Mouse (Mus musculus): Measurements from ENCODE around the gene CK137956. TPM values are rescaled to one million over a fixed set of nuclear protein-coding genes. Genes with fewer than 3 reads are reported as not detected.

CK137956 gene
- polyA plus RNA-seq, 1 experiment from 2014 or later = not detected

DNA sequence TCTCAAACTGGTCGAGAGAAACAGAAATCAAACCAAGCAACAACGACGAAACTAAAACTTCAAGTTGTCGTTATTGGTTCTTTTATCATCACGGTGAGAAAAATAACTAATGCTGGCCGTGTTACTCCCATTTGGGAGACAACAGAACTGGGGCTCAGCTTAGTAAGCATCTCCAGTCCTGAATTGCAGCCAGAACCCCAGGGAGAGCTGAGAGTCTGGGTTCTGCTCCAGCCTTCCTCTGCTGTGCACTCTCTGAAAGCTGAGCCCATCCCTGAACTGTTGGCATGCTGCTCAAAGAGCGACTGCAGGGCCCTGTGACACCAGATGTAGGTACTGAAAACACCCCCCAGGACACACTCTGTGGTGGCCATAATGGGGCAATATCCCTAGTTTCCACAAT is 33.3 kb downstream of the CK137956 start:
- no peak overlapping the region for H3K4me2 ChIP-seq (replicated peaks; ENCODE audit: low read depth, low read length)
- WGBS = 82% methylated on average over 7 of the region's 7 CpGs
- H3K27ac ChIP-seq (ENCODE audit: low read length) = no peak overlapping the region
- H3K27me3 ChIP-seq (replicated peaks; ENCODE audit: insufficient read depth, low read length) = no peaks in the 10 kb centered on the region
- no peaks in the 10 kb centered on the region for H3K4me1 ChIP-seq (ENCODE audit: insufficient read depth, low read depth, low read length)
- TF ChIP-seq CTCF (IDR thresholded peaks at IDR 0.05) (no peak), EP300 (IDR thresholded peaks at IDR 0.05) (no peak)
- ATAC-seq (no peak), DNase-seq (ENCODE audit: low spot score) (no peak)
- no peak overlapping the region for H3K4me3 ChIP-seq (ENCODE audit: low read depth, low read length)
- no peaks in the 10 kb centered on the region for H3K9me3 ChIP-seq (ENCODE audit: low read length)
- H3K36me3 ChIP-seq (ENCODE audit: insufficient read depth, low read length) = no peaks in the 10 kb centered on the region
- H3K9ac ChIP-seq (replicated peaks; ENCODE audit: low read depth) = no peak overlapping the region

- DNase-seq (ENCODE audit: low spot score) = no peak
- 43% methylated on average over 3 of the region's 3 CpGs for WGBS
Observed at GRCm38 (mm10) chr4:127935369-127935768, 35.4 kb downstream of the CK137956 start.

DNA sequence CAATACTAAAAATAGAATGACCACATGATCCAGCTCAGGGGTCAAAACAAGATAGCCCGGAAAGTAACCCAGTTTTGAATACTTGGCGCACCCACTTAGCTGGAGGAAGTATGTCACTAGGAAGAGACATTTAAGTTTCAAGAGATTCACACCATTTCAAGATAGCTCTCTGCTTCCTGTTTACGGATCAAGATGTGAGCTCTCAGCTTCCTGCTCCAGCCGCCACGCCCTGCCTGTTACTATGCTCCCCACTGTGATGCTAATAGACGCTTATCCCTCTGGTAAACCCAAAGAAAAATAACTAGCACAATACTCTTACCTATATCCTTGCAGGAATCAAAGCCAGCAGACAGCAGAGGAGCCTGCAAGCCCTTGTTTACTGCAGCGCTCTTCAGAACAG is 57.2 kb downstream of the CK137956 start:
- 74% methylated on average over 7 of the region's 7 CpGs for WGBS
- ATAC-seq = no peak
- Histone ChIP-seq H3K27ac (ENCODE audit: low read length) (no peak overlapping the region), H3K4me2 (replicated peaks; ENCODE audit: low read depth, low read length) (no peak overlapping the region), H3K9ac (replicated peaks; ENCODE audit: low read depth) (no peak overlapping the region), H3K4me1 (ENCODE audit: insufficient read depth, low read depth, low read length) (no peaks in the 10 kb centered on the region), H3K9me3 (ENCODE audit: low read length) (no peaks in the 10 kb centered on the region), H3K36me3 (ENCODE audit: insufficient read depth, low read length) (no peaks in the 10 kb centered on the region), H3K27me3 (replicated peaks; ENCODE audit: insufficient read depth, low read length) (no peaks in the 10 kb centered on the region), H3K4me3 (ENCODE audit: low read depth, low read length) (no peak overlapping the region)
- DNase-seq (ENCODE audit: low spot score) = no peak
- TF ChIP-seq EP300 (IDR thresholded peaks at IDR 0.05) = no peak

More at GRCm38 (mm10) chr4:127935369-127935768, 35.4 kb downstream of the CK137956 start:
- Histone ChIP-seq H3K4me3 (ENCODE audit: low read depth, low read length) (no peak overlapping the region), H3K4me1 (ENCODE audit: insufficient read depth, low read depth, low read length) (no peaks in the 10 kb centered on the region), H3K27me3 (replicated peaks; ENCODE audit: insufficient read depth, low read length) (no peaks in the 10 kb centered on the region), H3K36me3 (ENCODE audit: insufficient read depth, low read length) (no peaks in the 10 kb centered on the region), H3K27ac (ENCODE audit: low read length) (no peak overlapping the region), H3K4me2 (replicated peaks; ENCODE audit: low read depth, low read length) (no peak overlapping the region), H3K9ac (replicated peaks; ENCODE audit: low read depth) (no peak overlapping the region), H3K9me3 (ENCODE audit: low read length) (no peaks in the 10 kb centered on the region)
- no peak for TF ChIP-seq EP300 (IDR thresholded peaks at IDR 0.05)
- TF ChIP-seq CTCF (IDR thresholded peaks at IDR 0.05) = peak; percentile 61
- ATAC-seq = no peak

- ATAC-seq = no peak
- H3K9ac ChIP-seq (replicated peaks; ENCODE audit: low read depth) = no peak overlapping the region
- H3K9me3 ChIP-seq (ENCODE audit: low read length) = no peaks in the 10 kb centered on the region
- H3K4me2 ChIP-seq (replicated peaks; ENCODE audit: low read depth, low read length) = no peak overlapping the region
- H3K27me3 ChIP-seq (replicated peaks; ENCODE audit: insufficient read depth, low read length) = no peaks in the 10 kb centered on the region
- H3K4me3 ChIP-seq (ENCODE audit: low read depth, low read length) = no peak overlapping the region
- no peaks in the 10 kb centered on the region for H3K4me1 ChIP-seq (ENCODE audit: insufficient read depth, low read depth, low read length)
- H3K36me3 ChIP-seq (ENCODE audit: insufficient read depth, low read length) = no peaks in the 10 kb centered on the region
- DNase-seq (ENCODE audit: low spot score) = no peak
- TF ChIP-seq EP300 (IDR thresholded peaks at IDR 0.05) = no peak
- no peak for TF ChIP-seq CTCF (IDR thresholded peaks at IDR 0.05)
- 59% methylated on average over 8 of the region's 8 CpGs for WGBS
- H3K27ac ChIP-seq (ENCODE audit: low read length) = no peak overlapping the region
Observed at GRCm38 (mm10) chr4:127907151-127907550, 63.6 kb downstream of the CK137956 start.

GRCm38 (mm10) chr4:127903954-127904353 is 66.8 kb downstream of the CK137956 start:
- Histone ChIP-seq H3K4me1 (ENCODE audit: insufficient read depth, low read depth, low read length) (no peaks in the 10 kb centered on the region), H3K4me3 (ENCODE audit: low read depth, low read length) (no peak overlapping the region), H3K27me3 (replicated peaks; ENCODE audit: insufficient read depth, low read length) (no peaks in the 10 kb centered on the region), H3K36me3 (ENCODE audit: insufficient read depth, low read length) (no peaks in the 10 kb centered on the region), H3K9me3 (ENCODE audit: low read length) (no peaks in the 10 kb centered on the region), H3K4me2 (replicated peaks; ENCODE audit: low read depth, low read length) (no peak overlapping the region), H3K9ac (replicated peaks; ENCODE audit: low read depth) (no peak overlapping the region), H3K27ac (ENCODE audit: low read length) (no peak overlapping the region)
- no peak for TF ChIP-seq CTCF (IDR thresholded peaks at IDR 0.05)
- no peak for TF ChIP-seq EP300 (IDR thresholded peaks at IDR 0.05)
- 53% methylated on average over 3 of the region's 3 CpGs for WGBS
- no peak for DNase-seq (ENCODE audit: low spot score)
- no peak for ATAC-seq

DNA sequence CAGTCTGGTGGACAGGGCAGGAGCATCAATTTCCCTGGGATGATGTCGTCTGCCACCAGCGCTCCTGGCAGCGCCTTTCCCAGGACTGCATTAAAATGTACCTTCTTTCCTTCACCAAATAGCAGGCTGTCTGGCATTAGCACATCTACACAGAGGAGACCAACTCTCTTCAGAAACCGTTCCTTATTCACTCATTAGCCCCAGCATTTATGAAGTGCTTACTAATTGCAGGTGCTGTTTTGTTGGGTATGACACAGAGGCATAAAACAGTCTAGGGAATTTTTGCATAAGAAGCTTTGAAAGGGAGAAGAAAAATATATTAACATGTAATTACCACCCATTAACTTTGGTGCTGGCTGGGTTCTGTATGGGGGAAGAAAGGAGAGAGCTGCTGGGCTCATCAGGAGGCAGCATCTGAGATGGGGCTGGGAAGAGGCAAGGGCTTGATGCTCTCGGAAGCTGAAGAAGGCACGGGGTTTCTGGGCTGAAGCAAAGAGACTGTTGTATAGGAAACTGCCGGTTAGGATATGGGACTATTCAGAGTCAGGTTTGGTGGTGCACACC is 69.8 kb downstream of the CK137956 start:
- H3K27me3 ChIP-seq (replicated peaks; ENCODE audit: insufficient read depth, low read length) = no peaks in the 10 kb centered on the region
- no peak overlapping the region for H3K27ac ChIP-seq (ENCODE audit: low read length)
- WGBS = 80% methylated on average over 7 of the region's 7 CpGs
- no peak overlapping the region for H3K4me3 ChIP-seq (ENCODE audit: low read depth, low read length)
- no peaks in the 10 kb centered on the region for H3K36me3 ChIP-seq (ENCODE audit: insufficient read depth, low read length)
- DNase-seq (ENCODE audit: low spot score) = no peak
- no peak overlapping the region for H3K4me2 ChIP-seq (replicated peaks; ENCODE audit: low read depth, low read length)
- H3K9ac ChIP-seq (replicated peaks; ENCODE audit: low read depth) = no peak overlapping the region
- no peaks in the 10 kb centered on the region for H3K4me1 ChIP-seq (ENCODE audit: insufficient read depth, low read depth, low read length)
- H3K9me3 ChIP-seq (ENCODE audit: low read length) = no peaks in the 10 kb centered on the region
- no peak for ATAC-seq
- TF ChIP-seq CTCF (IDR thresholded peaks at IDR 0.05) = no peak
- no peak for TF ChIP-seq EP300 (IDR thresholded peaks at IDR 0.05)

DNA sequence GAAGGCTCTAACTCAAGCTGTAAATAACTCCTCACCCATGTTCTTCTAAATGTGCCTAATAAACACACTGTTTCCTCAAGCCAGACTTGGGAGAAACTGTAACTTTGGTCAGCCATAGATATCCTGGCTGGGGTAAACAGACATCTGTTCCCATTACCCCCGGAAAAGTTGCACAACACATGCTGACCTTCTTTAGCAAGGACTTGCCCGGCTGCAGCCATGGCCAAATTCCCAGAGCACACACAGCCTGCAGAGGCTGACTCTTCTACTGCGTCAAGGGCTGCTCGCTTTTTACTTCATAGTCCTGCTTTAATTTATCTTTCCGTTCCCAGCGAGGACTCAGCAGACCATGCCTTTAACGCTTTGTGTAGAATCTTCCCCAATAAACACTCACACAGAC is 81.7 kb downstream of the CK137956 start:
- no peak for TF ChIP-seq CTCF (IDR thresholded peaks at IDR 0.05)
- TF ChIP-seq EP300 (IDR thresholded peaks at IDR 0.05) = no peak
- no peak overlapping the region for H3K27ac ChIP-seq (ENCODE audit: low read length)
- ATAC-seq (no peak), DNase-seq (ENCODE audit: low spot score) (peak; percentile 33)
- H3K9me3 ChIP-seq (ENCODE audit: low read length) = no peaks in the 10 kb centered on the region
- no peak overlapping the region for H3K4me3 ChIP-seq (ENCODE audit: low read depth, low read length)
- H3K27me3 ChIP-seq (replicated peaks; ENCODE audit: insufficient read depth, low read length) = no peaks in the 10 kb centered on the region
- no peak overlapping the region for H3K9ac ChIP-seq (replicated peaks; ENCODE audit: low read depth)
- H3K4me2 ChIP-seq (replicated peaks; ENCODE audit: low read depth, low read length) = no peak overlapping the region
- WGBS = 59% methylated on average over 7 of the region's 7 CpGs
- H3K36me3 ChIP-seq (ENCODE audit: insufficient read depth, low read length) = no peaks in the 10 kb centered on the region
- H3K4me1 ChIP-seq (ENCODE audit: insufficient read depth, low read depth, low read length) = no peaks in the 10 kb centered on the region

Data from lung, postnatal 0 days (tissue).